ENCODE assay signal across 8 mouse cellular contexts in the genomic region with DNA sequence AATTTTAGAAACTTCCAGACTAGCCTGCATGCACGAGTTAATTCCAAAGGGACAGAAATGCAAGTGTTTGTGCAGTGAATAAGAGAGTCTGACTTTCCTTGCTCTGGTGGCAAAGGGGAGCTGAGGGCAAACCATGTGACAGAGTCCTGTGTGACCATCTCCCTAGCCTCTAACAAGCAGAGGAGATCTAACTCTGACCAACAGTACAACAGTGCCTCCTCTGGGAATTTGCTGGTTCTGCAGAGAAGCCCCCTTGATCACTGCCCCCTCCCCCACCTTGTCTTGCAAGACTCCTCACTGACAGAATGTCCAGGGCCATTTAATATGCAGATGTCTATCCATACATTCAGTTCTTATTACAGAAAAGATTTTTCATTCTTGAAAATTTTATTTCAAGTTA. TPM values are rescaled to one million over a fixed set of nuclear protein-coding genes. Genes with fewer than 3 reads are reported as not detected.
DNase-seq lines count a peak whose midpoint lies in the region; ATAC-seq lines count a peak whose summit lies in the region.

No protein-coding gene starts in this region.

- H3K27ac ChIP-seq in forebrain, embryonic 13.5 days, result no peak overlapping the region
- H3K27ac ChIP-seq in midbrain, embryonic 11.5 days (ENCODE audit: low read depth, low read length), result no peak overlapping the region

- ATAC-seq in forebrain, embryonic 13.5 days, result peak; percentile 39; the same call in 1 of the 2 replicates
- ATAC-seq in midbrain, embryonic 11.5 days (ENCODE audit: low FRiP score), result peak; percentile 56; the same call in 1 of the 2 replicates
- no peak for ATAC-seq in CD4-positive, CD25-positive, alpha-beta regulatory T cell, adult 4 months

- peaks cover 20% of the 10 kb centered on the region for H3K4me1 ChIP-seq in forebrain, embryonic 13.5 days
- peaks cover 4% of the 10 kb centered on the region; the same call in 1 of the 2 replicates for H3K4me1 ChIP-seq in midbrain, embryonic 11.5 days (ENCODE audit: control insufficient read depth, insufficient read depth, low read length)

- no peak overlapping the region for H3K9ac ChIP-seq in forebrain, embryonic 13.5 days
- H3K9ac ChIP-seq in midbrain, embryonic 11.5 days (ENCODE audit: low read length), result no peak overlapping the region

- peak; percentile 82 for DNase-seq in ES-CJ7 (ENCODE audit: low read depth, low spot score)
- peak; percentile 70 for DNase-seq in cerebellum, adult 11 months
- peak; percentile 94 for DNase-seq in midbrain, embryonic 11.5 days (ENCODE audit: low spot score, missing footprints)
- DNase-seq in liver, result no peak
- no peak for DNase-seq in adrenal gland, postnatal 36 days
- no peak for DNase-seq in gastrocnemius, adult 18-20 months (ENCODE audit: low spot score)

- H3K4me3 ChIP-seq in forebrain, embryonic 13.5 days, result no peak overlapping the region
- H3K4me3 ChIP-seq in midbrain, embryonic 11.5 days (ENCODE audit: low read depth, low read length), result no peak overlapping the region

- H3K9me3 ChIP-seq in forebrain, embryonic 13.5 days (replicated peaks), result no peaks in the 10 kb centered on the region
- no peaks in the 10 kb centered on the region for H3K9me3 ChIP-seq in midbrain, embryonic 11.5 days (ENCODE audit: control insufficient read depth, low read length)

- peak overlapping the region; percentile 16; the same call in 1 of the 2 replicates for H3K4me2 ChIP-seq in forebrain, embryonic 13.5 days
- H3K4me2 ChIP-seq in midbrain, embryonic 11.5 days, result no peak overlapping the region

- 3% methylated on average over 1 of the region's 1 CpGs for WGBS in forebrain, embryonic 13.5 days
- 11% methylated on average over 1 of the region's 1 CpGs for WGBS in midbrain, embryonic 11.5 days

- no peaks in the 10 kb centered on the region for H3K27me3 ChIP-seq in forebrain, embryonic 13.5 days
- H3K27me3 ChIP-seq in midbrain, embryonic 11.5 days (ENCODE audit: control insufficient read depth, insufficient read depth, low read length), result no peaks in the 10 kb centered on the region

- no peaks in the 10 kb centered on the region for H3K36me3 ChIP-seq in forebrain, embryonic 13.5 days (ENCODE audit: poor library complexity, severe bottlenecking)
- no peaks in the 10 kb centered on the region for H3K36me3 ChIP-seq in midbrain, embryonic 11.5 days (ENCODE audit: control insufficient read depth, insufficient read depth, low read length)

RNA-seq across cellular contexts. Expression of gene Cdh7, which starts 3.2 kb away (rescaled TPM):
- 10.8 and 11.8 TPM in 2 replicates for polyA plus RNA-seq in forebrain, embryonic 13.5 days (2015; fragmentation: Nextera tagmentation; extraction: Ambion mirVana)
- polyA plus RNA-seq in midbrain, embryonic 11.5 days (2014; fragmentation: Nextera tagmentation; extraction: Ambion mirVana), result 4.6 TPM in 2 replicates
- under 1 TPM; 0.10 TPM for total RNA-seq in adrenal gland, postnatal 36 days (2021)
- polyA plus RNA-seq in CD4-positive, CD25-positive, alpha-beta regulatory T cell, adult 4 months (2017; shearing (Covaris generic)), result under 1 TPM in 1 of 2 experiments, not detected in 1; 0.07 TPM
- not detected for total RNA-seq in gastrocnemius, adult 18-20 months (2021)

Comparison
In these comparisons a context has a peak if more than half of its experiments do, and no peak if none do; other contexts are left out.
1. DNase-seq: peak in ES-CJ7 (single experiment), cerebellum, adult 11 months (single experiment) and midbrain, embryonic 11.5 days (single experiment); none in liver (single experiment), adrenal gland, postnatal 36 days (0 of 2) and gastrocnemius, adult 18-20 months (single experiment).